35 mouse cellular contexts compared by ENCODE assay signal in the genomic region with DNA sequence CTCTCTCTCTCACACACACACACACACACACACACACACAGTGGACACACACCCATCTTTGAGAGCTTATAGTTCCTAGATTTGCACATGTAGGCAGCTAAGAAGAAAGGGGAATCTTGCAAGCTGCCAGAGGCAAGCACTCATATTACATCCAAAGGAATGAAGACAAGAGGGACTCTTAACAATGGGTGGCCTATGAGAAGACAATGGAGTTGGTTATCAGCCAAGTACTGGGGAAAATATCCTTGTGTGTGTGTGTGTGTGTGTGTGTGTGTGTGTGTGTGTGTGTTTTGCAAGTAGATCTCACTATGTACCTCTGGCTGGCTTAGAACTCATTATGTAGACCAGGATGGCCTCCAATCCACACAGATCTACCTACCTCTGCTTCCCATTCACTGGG.
"Had no signal": no experiment of that assay in that cellular context is flagged by ENCODE, and none has a peak within 500 bp of the region (broad histone marks: within the 10 kb centered on the region; RNA-seq: fewer than 3 reads in every experiment).

No protein-coding gene starts in this region.

- H3K9me3 ChIP-seq: heart, embryonic 15.5 days; hindbrain, embryonic 12.5 days; hindbrain, embryonic 15.5 days; intestine, embryonic 15.5 days; kidney, embryonic 15.5 days had no signal

- H3K27ac ChIP-seq: heart, embryonic 10.5 days; heart, embryonic 13.5 days; heart, embryonic 15.5 days; hindbrain, embryonic 10.5 days; hindbrain, embryonic 12.5 days; hindbrain, embryonic 13.5 days; hindbrain, embryonic 15.5 days; hindbrain, postnatal 0 days; intestine, embryonic 15.5 days; kidney, embryonic 15.5 days; kidney, postnatal 0 days; layer of hippocampus, adult 2 months; left cerebral cortex, adult 2 months had no signal

- H3K9ac ChIP-seq: heart, embryonic 12.5 days; heart, embryonic 13.5 days; heart, embryonic 15.5 days; hindbrain, embryonic 12.5 days; hindbrain, embryonic 13.5 days; hindbrain, embryonic 15.5 days; intestine, embryonic 15.5 days; kidney, embryonic 15.5 days had no signal

- ATAC-seq: hindbrain, embryonic 16.5 days; hindbrain, postnatal 0 days; inflammation-experienced regulatory T-cells, adult 6 months; intestine, embryonic 15.5 days; intestine, embryonic 16.5 days; intestine, postnatal 0 days had no signal

- H3K4me2 ChIP-seq: heart, embryonic 11.5 days; heart, embryonic 12.5 days; heart, embryonic 13.5 days; heart, embryonic 15.5 days; hindbrain, embryonic 12.5 days; hindbrain, embryonic 13.5 days; hindbrain, embryonic 15.5 days; intestine, embryonic 15.5 days; kidney, embryonic 15.5 days had no signal

- H3K4me3 ChIP-seq: heart, embryonic 10.5 days; heart, embryonic 12.5 days; heart, embryonic 13.5 days; heart, embryonic 15.5 days; hindbrain, embryonic 10.5 days; hindbrain, embryonic 12.5 days; hindbrain, embryonic 13.5 days; hindbrain, embryonic 15.5 days; intestine, embryonic 15.5 days; kidney, embryonic 15.5 days; layer of hippocampus, adult 2 months; left cerebral cortex, adult 2 months had no signal

- H3K4me1 ChIP-seq: heart, embryonic 10.5 days; heart, embryonic 12.5 days; heart, embryonic 13.5 days; heart, embryonic 15.5 days; hindbrain, embryonic 12.5 days; hindbrain, embryonic 13.5 days; hindbrain, embryonic 15.5 days; intestine, embryonic 15.5 days; kidney, embryonic 15.5 days had no signal

- DNase-seq: heart, postnatal 10 days; heart, postnatal 14 days; heart, postnatal 36 days; heart, postnatal 4 days; kidney, adult 11 months; kidney, adult 18-20 months; kidney, adult 2 months; kidney, adult 8-10 months; kidney, adult 9 months; kidney, postnatal 10 days; kidney, postnatal 14 days; kidney, postnatal 25 days; kidney, postnatal 36 days; kidney, postnatal 4 days; layer of hippocampus, adult 9-11 months; layer of hippocampus, postnatal 36 days had no signal

- H3K36me3 ChIP-seq: heart, embryonic 10.5 days; heart, embryonic 12.5 days; heart, embryonic 13.5 days; heart, embryonic 15.5 days; hindbrain, embryonic 10.5 days; hindbrain, embryonic 12.5 days; hindbrain, embryonic 13.5 days; hindbrain, embryonic 15.5 days; intestine, embryonic 15.5 days; kidney, embryonic 15.5 days had no signal

- H3K27me3 ChIP-seq: heart, embryonic 12.5 days; heart, embryonic 13.5 days; heart, embryonic 15.5 days; hindbrain, embryonic 12.5 days; hindbrain, embryonic 13.5 days; hindbrain, embryonic 15.5 days; intestine, embryonic 15.5 days; kidney, embryonic 15.5 days had no signal
